Mouse (Mus musculus) C2C12 (cell line): Measurements from ENCODE around the gene Gipc1. TPM values are rescaled to one million over a fixed set of nuclear protein-coding genes. Genes with fewer than 3 reads are reported as not detected.
A peak's percentile ranks its signal among the peaks of the same experiment; 100 is the strongest.

Experiments
- H3K27me3 ChIP-seq: one replicate; pipeline ENCODE4 v1.6.1; 2011; ENCODE audit not compliant: control insufficient read depth, insufficient read depth, insufficient read length
- H3K36me3 ChIP-seq: one replicate; pipeline ENCODE4 v1.6.1; 2011; ENCODE audit not compliant: control insufficient read depth, insufficient read depth
- H3K4me3 ChIP-seq: one replicate; pipeline ENCODE4 v1.5.1; 2011; ENCODE audit warnings: mild to moderate bottlenecking, control low read depth; ENCODE audit not compliant: poor library complexity, insufficient read depth, severe bottlenecking
- H3K79me2 ChIP-seq: one replicate; pipeline ENCODE4 v1.6.1; 2011; ENCODE audit not compliant: control insufficient read depth, insufficient read depth
- H3K79me3 ChIP-seq: one replicate; pipeline ENCODE4 v1.6.1; 2011; ENCODE audit warnings: low read depth, control low read depth
- H3ac ChIP-seq: one replicate; pipeline ENCODE3; 2011; ENCODE audit warnings: low read depth; ENCODE audit not compliant: control insufficient read depth, insufficient read length
- CEBPB ChIP-seq: IDR thresholded peaks from one replicate; pipeline ENCODE4 v1.6.1; 2011; ENCODE audit warnings: low read depth, mild to moderate bottlenecking, control low read depth, moderate library complexity
- CTCF ChIP-seq: IDR thresholded peaks from one replicate; pipeline ENCODE4 v1.5.1; 2011; ENCODE audit not compliant: control insufficient read depth, insufficient read depth, insufficient read length
- FOSL1 ChIP-seq: IDR thresholded peaks from one replicate; pipeline ENCODE4 v1.8.0; 2011; ENCODE audit warnings: mild to moderate bottlenecking, low read length; ENCODE audit not compliant: poor library complexity, insufficient read depth, severe bottlenecking
- MAX ChIP-seq: IDR thresholded peaks from one replicate; pipeline ENCODE4 v1.6.1; 2011; ENCODE audit warnings: mild to moderate bottlenecking, control low read depth
- MYOD1 ChIP-seq: IDR thresholded peaks from one replicate; pipeline ENCODE4 v1.6.1; 2011; ENCODE audit warnings: low read depth; ENCODE audit not compliant: control insufficient read depth, insufficient read length
- MYOG ChIP-seq: IDR thresholded peaks from one replicate; pipeline ENCODE4 v1.6.1; 2011; ENCODE audit not compliant: control insufficient read depth, insufficient read length; ENCODE audit errors: extremely low read depth
- USF1 ChIP-seq: IDR thresholded peaks from one replicate; pipeline ENCODE4 v1.6.1; 2011; ENCODE audit warnings: low read depth, mild to moderate bottlenecking, control low read depth, moderate library complexity
- polyA plus RNA-seq: library from polyadenylated mRNA; unstranded; fragments of >200 nt; fragmentation: generic; extraction: Trizol; gene quantifications from one replicate; pipeline ENCODE4 v1.2.1, GENCODE M21; 2012; ENCODE audit warnings: missing spikeins

The Gipc1 gene
- polyA plus RNA-seq, 1 experiment = 81.8 TPM

GRCm38 (mm10) chr8:83621691-83622388 is 30.6 kb upstream of the Gipc1 start:
- H3K36me3 ChIP-seq = no peaks in the 10 kb centered on the region
- no peaks in the 10 kb centered on the region for H3K27me3 ChIP-seq
- no peaks in the 10 kb centered on the region for H3K79me2 ChIP-seq
- no peak for TF ChIP-seq CTCF
- TF ChIP-seq MAX = no peak
- TF ChIP-seq FOSL1 = no peak
- TF ChIP-seq USF1 = no peak
- no peak for TF ChIP-seq CEBPB
- H3ac ChIP-seq = peak overlapping the region; percentile 69
- H3K4me3 ChIP-seq = no peak overlapping the region
- H3K79me3 ChIP-seq = no peaks in the 10 kb centered on the region

DNA sequence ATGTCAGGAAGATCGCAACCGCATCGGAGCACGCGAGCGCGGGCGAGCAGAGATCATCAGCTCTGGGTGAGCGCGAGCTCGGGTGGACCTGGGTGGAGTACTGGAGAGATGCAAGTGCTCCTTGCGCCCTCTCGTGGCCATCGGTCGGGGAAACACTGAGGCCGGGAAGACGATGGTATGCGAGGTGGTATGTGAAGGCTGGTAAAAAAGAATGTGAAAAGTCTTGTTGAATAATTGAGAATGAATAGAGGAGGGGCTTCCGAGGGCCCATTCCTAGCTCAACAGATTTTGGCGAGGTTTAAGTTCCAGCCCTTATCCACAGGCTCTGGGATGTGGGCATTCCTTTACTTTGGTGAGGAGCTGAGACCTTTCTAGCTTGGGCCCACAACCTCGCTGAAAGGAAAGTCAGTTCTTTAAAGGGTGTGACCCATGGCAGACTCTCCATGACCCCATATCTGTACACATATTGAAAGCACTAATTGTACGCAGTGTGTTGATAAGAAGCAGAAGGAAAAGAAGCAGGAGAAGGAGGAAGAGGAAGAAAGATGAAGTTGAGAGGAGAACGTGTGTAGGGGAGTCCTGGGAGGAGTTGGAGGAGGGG is 30.0 kb upstream of the Gipc1 start:
- Histone ChIP-seq H3K79me3 (no peaks in the 10 kb centered on the region), H3K36me3 (no peaks in the 10 kb centered on the region), H3K4me3 (no peak overlapping the region), H3ac (peak overlapping the region; percentile 69), H3K27me3 (no peaks in the 10 kb centered on the region), H3K79me2 (no peaks in the 10 kb centered on the region)
- TF ChIP-seq CTCF (peak; percentile 65), MAX (no peak)

DNA sequence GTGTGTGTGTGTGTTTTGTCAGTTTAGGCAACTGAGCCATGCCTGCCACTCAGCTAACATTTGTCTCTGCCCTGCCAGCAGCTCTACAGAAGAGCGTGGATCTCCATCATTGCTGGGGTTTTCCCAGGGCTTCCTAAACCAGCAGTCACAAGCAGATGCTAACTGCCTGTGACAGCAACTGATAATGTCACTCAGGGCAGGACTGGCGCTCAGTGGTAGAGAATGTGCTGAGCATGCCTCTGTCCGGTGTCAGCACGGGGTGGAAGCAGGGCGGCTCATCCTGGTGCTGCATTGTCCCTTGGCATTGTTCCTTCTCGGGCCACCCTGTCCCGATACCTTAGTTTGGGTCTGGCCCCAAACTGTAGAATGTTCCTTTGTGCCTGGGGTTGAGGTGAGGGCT is 28.9 kb upstream of the Gipc1 start:
- Histone ChIP-seq H3K79me3 (no peaks in the 10 kb centered on the region), H3ac (no peak overlapping the region), H3K27me3 (no peaks in the 10 kb centered on the region), H3K36me3 (no peaks in the 10 kb centered on the region), H3K79me2 (no peaks in the 10 kb centered on the region), H3K4me3 (no peak overlapping the region)
- no peak for TF ChIP-seq USF1
- no peak for TF ChIP-seq FOSL1
- TF ChIP-seq MYOG = no peak
- no peak for TF ChIP-seq CTCF
- TF ChIP-seq MAX = no peak
- TF ChIP-seq MYOD1 = no peak
- TF ChIP-seq CEBPB = no peak

DNA sequence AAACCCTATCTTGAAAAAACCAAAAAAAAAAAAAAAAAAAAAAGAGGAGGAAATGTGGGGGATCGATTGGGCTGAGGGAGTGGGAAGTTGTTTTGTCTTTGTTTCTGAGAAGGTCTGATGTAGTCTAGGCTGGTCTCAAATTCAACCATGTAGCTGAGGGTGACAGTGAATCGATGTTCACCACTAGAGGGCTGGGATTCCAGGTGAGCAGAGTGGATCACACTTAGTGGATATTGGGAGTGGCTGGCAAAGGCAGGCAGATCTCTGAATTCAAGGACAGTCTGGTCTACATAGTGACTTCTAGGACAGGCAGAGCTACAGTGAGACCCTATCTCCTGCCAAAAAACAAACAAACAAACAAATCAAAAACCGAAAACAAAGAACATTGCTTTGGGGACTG is 27.7 kb upstream of the Gipc1 start:
- TF ChIP-seq FOSL1 (no peak), CTCF (no peak), MYOG (no peak), USF1 (no peak), CEBPB (no peak), MYOD1 (no peak), MAX (no peak)
- H3K27me3 ChIP-seq = no peaks in the 10 kb centered on the region
- H3K36me3 ChIP-seq = no peaks in the 10 kb centered on the region
- no peaks in the 10 kb centered on the region for H3K79me2 ChIP-seq
- no peak overlapping the region for H3ac ChIP-seq
- H3K4me3 ChIP-seq = no peak overlapping the region
- H3K79me3 ChIP-seq = no peaks in the 10 kb centered on the region

- Histone ChIP-seq H3K4me3 (no peak overlapping the region), H3K36me3 (no peaks in the 10 kb centered on the region), H3ac (no peak overlapping the region), H3K79me2 (no peaks in the 10 kb centered on the region), H3K27me3 (no peaks in the 10 kb centered on the region), H3K79me3 (no peaks in the 10 kb centered on the region)
- TF ChIP-seq MYOG = no peak
- no peak for TF ChIP-seq CTCF
- no peak for TF ChIP-seq MAX
- no peak for TF ChIP-seq FOSL1
- no peak for TF ChIP-seq USF1
- TF ChIP-seq MYOD1 = no peak
- TF ChIP-seq CEBPB = no peak
Measured at GRCm38 (mm10) chr8:83625676-83626299, 26.7 kb upstream of the Gipc1 start.
